Mouse (Mus musculus) forebrain, embryonic 14.5 days (tissue): ENCODE results near the gene Tmem165. TPM values are rescaled to one million over a fixed set of nuclear protein-coding genes. Genes with fewer than 3 reads are reported as not detected.

Experiments
- ATAC-seq: fragments of 200-750 bp; cut with Nextera tagmentation; 2 replicates; pipeline ENCODE4 v1.8.0; 2017; ENCODE audit warnings: mild to moderate bottlenecking, moderate library complexity
- DNase-seq: peaks from one replicate; pipeline ENCODE4 v3.0.0-alpha.2; 2015; ENCODE audit warnings: low spot score
- H3K27ac ChIP-seq: fragments of 300-500 bp; sonication (generic); 2 replicates; pipeline ENCODE4 v1.5.1; 2014; ENCODE audit warnings: low read depth, mild to moderate bottlenecking, control low read depth, low read length, moderate library complexity
- H3K27me3 ChIP-seq: fragments of 300-500 bp; sonication (generic); replicated peaks from 2 replicates; pipeline ENCODE4 v1.6.1; 2014; ENCODE audit warnings: low read length, control low read depth, mixed read lengths; ENCODE audit not compliant: control insufficient read depth, insufficient read depth
- H3K36me3 ChIP-seq: fragments of 300-500 bp; sonication (generic); 2 replicates; pipeline ENCODE4 v1.6.1; 2014; ENCODE audit warnings: low read length, control low read depth; ENCODE audit not compliant: control insufficient read depth, insufficient read depth
- H3K4me1 ChIP-seq: fragments of 300-500 bp; sonication (generic); 2 replicates; pipeline ENCODE4 v1.6.1; 2014; ENCODE audit warnings: antibody characterized with exemption, low read length, control low read depth; ENCODE audit not compliant: control insufficient read depth, insufficient read depth
- H3K4me2 ChIP-seq: fragments of 300-500 bp; sonication (generic); 2 replicates; pipeline ENCODE4 v1.6.1; 2014; ENCODE audit warnings: mild to moderate bottlenecking, control low read depth, low read length
- H3K4me3 ChIP-seq: fragments of 300-500 bp; sonication (generic); 2 replicates; pipeline ENCODE4 v1.5.1; 2014; ENCODE audit warnings: low read depth, low read length, control low read depth
- H3K9ac ChIP-seq: fragments of 300-500 bp; sonication (generic); 2 replicates; pipeline ENCODE4 v1.6.1; 2014; ENCODE audit warnings: mild to moderate bottlenecking, low read length, control low read depth, moderate library complexity
- H3K9me3 ChIP-seq: fragments of 300-500 bp; sonication (generic); replicated peaks from 2 replicates; pipeline ENCODE4 v1.6.1; 2016; ENCODE audit warnings: low read length, control low read depth, mixed read lengths; ENCODE audit not compliant: control insufficient read depth
- WGBS: fragments of 180-500 bp; shearing (Covaris S2); extraction: QIAGEN DNeasy Blood & Tissue Kit; methylation state at CpG from one replicate; pipeline ENCODE4 v1.1.7; 2014; 5-methylcytosine and 5-hydroxymethylcytosine counted together
- polyA plus RNA-seq: library from polyadenylated mRNA; unstranded; fragments of >200 nt; fragmentation: Nextera tagmentation; extraction: Ambion mirVana; gene quantifications from 2 replicates; pipeline ENCODE4 v1.2.1, GENCODE M21; 2014

Gene Tmem165
- polyA plus RNA-seq, 1 experiment from 2014 or later, result 52.8 TPM

DNA sequence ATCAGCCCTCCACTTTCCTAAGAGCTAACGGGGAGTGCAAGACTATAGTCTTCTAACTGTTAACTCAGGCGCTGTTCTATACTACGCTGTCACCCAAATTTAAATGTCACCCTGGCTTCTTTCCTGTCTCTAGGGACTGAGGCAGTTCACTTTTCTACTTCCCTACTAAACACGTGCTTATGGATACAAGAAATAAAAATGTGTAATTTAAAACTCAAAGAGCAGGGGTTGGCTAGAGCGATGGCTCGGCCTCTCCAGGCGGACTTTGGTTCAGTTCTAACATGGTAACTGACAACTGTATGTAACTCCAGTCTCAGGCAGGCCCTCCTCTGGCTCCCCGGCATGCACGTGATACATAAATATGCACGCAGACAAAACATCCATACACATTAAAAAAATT lies 60.8 kb downstream of the Tmem165 start:
- Histone ChIP-seq H3K9me3 (no peaks in the 10 kb centered on the region), H3K4me1 (no peaks in the 10 kb centered on the region), H3K9ac (no peak overlapping the region), H3K27me3 (no peaks in the 10 kb centered on the region), H3K27ac (no peak overlapping the region), H3K4me3 (no peak overlapping the region), H3K4me2 (no peak overlapping the region), H3K36me3 (peaks cover 19% of the 10 kb centered on the region; the same call in 1 of the 2 replicates)
- ATAC-seq (no peak), DNase-seq (no peak)
- WGBS, result 93% methylated on average over 10 of the region's 10 CpGs

DNA sequence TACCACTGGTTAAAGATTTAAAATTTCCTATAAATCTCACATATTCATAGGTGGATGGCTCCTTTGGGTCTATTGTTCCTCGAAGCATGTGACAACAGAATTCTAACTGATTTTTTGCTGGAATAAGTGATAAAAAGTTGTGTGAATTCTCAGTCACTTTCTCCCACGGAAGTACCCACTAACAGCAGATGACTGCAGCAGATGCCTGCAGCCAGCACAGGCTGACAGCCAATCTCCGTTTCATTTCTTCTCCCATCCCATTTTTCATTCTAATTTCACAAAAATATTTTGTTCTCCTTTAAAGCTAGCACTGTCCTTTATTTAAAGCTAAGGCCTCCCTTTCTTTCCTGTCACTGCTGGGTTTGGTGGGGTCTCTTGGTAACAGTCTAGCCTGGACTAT lies 61.7 kb downstream of the Tmem165 start:
- WGBS, result 95% methylated on average over 3 of the region's 3 CpGs

DNA sequence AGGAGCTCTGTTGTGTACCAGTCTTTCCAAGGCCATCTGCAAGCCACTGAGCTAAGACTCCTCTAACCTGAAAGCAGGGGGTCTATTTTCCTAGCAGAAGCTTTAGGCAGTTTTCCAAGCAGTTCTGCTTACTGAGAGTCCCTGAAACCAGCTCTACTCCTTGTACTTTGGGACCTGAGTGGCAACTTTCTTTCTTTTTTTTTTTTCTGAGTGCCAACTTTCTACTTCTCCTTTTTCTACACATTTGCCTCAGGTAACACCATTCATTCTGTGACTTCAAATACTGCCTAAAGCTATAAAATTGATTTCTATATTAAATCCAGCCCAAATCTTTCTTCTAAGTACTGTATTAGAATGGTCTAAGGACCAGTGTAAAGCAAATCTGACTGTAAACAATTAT lies 62.9 kb downstream of the Tmem165 start:
- no peaks in the 10 kb centered on the region for H3K9me3 ChIP-seq
- no peak overlapping the region for H3K27ac ChIP-seq
- H3K4me2 ChIP-seq, result no peak overlapping the region
- ATAC-seq (no peak), DNase-seq (no peak)
- H3K4me3 ChIP-seq, result no peak overlapping the region
- no peaks in the 10 kb centered on the region for H3K27me3 ChIP-seq
- H3K36me3 ChIP-seq, result peaks cover 11% of the 10 kb centered on the region; the same call in 1 of the 2 replicates
- H3K4me1 ChIP-seq, result no peaks in the 10 kb centered on the region
- no peak overlapping the region for H3K9ac ChIP-seq

More for the DNA sequence above, 61.7 kb downstream of the Tmem165 start:
- Histone ChIP-seq H3K27ac (no peak overlapping the region), H3K27me3 (no peaks in the 10 kb centered on the region), H3K9me3 (no peaks in the 10 kb centered on the region), H3K36me3 (peaks cover 11% of the 10 kb centered on the region; the same call in 1 of the 2 replicates), H3K4me2 (no peak overlapping the region), H3K9ac (no peak overlapping the region), H3K4me1 (no peaks in the 10 kb centered on the region), H3K4me3 (no peak overlapping the region)
- ATAC-seq (no peak), DNase-seq (no peak)

DNA sequence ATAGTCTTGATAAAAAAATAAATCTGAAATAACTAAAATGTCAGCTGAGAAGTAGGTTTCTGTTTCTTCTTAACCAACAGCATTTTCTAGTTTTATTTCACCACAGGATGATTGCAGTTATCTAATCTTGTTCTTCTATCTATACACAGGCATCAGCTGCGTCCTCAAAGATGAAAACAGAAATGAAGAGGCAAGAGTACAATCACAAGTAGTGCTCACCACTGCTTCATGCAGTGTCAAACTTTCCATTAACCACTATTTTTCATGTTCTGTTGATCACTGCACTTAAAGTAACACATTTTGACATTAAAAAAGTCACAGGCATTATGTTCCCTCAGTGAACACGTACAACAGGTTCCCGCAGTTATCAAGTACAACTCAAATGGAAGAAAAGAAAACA lies 67.3 kb downstream of the Tmem165 start:
- H3K9me3 ChIP-seq, result no peaks in the 10 kb centered on the region
- ATAC-seq, result no peak
- no peak overlapping the region for H3K4me3 ChIP-seq
- H3K4me2 ChIP-seq, result no peak overlapping the region
- no peak overlapping the region for H3K9ac ChIP-seq
- no peak for DNase-seq
- WGBS, result 93% methylated on average over 3 of the region's 3 CpGs
- H3K4me1 ChIP-seq, result no peaks in the 10 kb centered on the region
- peaks cover 8% of the 10 kb centered on the region; the same call in 1 of the 2 replicates for H3K36me3 ChIP-seq
- no peaks in the 10 kb centered on the region for H3K27me3 ChIP-seq
- no peak overlapping the region for H3K27ac ChIP-seq

Other genes starting within 250 kb of the Tmem165 start
- gene Kdr, start 205.4 kb upstream of the Tmem165 start, polyA plus RNA-seq, result 13.2 and 16.3 TPM in 2 replicates
- gene Srd5a3, start 43.6 kb upstream of the Tmem165 start, polyA plus RNA-seq, result 10.7 and 13.5 TPM in 2 replicates
- 8.2 and 13.6 TPM in 2 replicates for gene Clock, start 120.9 kb downstream of the Tmem165 start, polyA plus RNA-seq
- gene Pdcl2, start 147.3 kb downstream of the Tmem165 start, polyA plus RNA-seq, result not detected in 2 replicates
- 0.54 TPM in 1 of 2 replicates, not detected in the other for gene Nmu, start 179.9 kb downstream of the Tmem165 start, polyA plus RNA-seq